Mouse (Mus musculus) C2C12 (cell line): Measurements from ENCODE around the gene Ppib. TPM values are rescaled to one million over a fixed set of nuclear protein-coding genes. Genes with fewer than 3 reads are reported as not detected.

ENCODE experiments used
- H3K27me3 ChIP-seq: one replicate; pipeline ENCODE4 v1.6.1; 2011; ENCODE audit not compliant: control insufficient read depth, insufficient read depth, insufficient read length
- H3K36me3 ChIP-seq: one replicate; pipeline ENCODE4 v1.6.1; 2011; ENCODE audit not compliant: control insufficient read depth, insufficient read depth
- H3K4me3 ChIP-seq: one replicate; pipeline ENCODE4 v1.5.1; 2011; ENCODE audit warnings: mild to moderate bottlenecking, control low read depth; ENCODE audit not compliant: poor library complexity, insufficient read depth, severe bottlenecking
- H3K79me2 ChIP-seq: one replicate; pipeline ENCODE4 v1.6.1; 2011; ENCODE audit not compliant: control insufficient read depth, insufficient read depth
- H3K79me3 ChIP-seq: one replicate; pipeline ENCODE4 v1.6.1; 2011; ENCODE audit warnings: low read depth, control low read depth
- H3ac ChIP-seq: one replicate; pipeline ENCODE3; 2011; ENCODE audit warnings: low read depth; ENCODE audit not compliant: control insufficient read depth, insufficient read length
- CEBPB ChIP-seq: IDR thresholded peaks from one replicate; pipeline ENCODE4 v1.6.1; 2011; ENCODE audit warnings: low read depth, mild to moderate bottlenecking, control low read depth, moderate library complexity
- CTCF ChIP-seq: IDR thresholded peaks from one replicate; pipeline ENCODE4 v1.5.1; 2011; ENCODE audit not compliant: control insufficient read depth, insufficient read depth, insufficient read length
- FOSL1 ChIP-seq: IDR thresholded peaks from one replicate; pipeline ENCODE4 v1.8.0; 2011; ENCODE audit warnings: mild to moderate bottlenecking, low read length; ENCODE audit not compliant: poor library complexity, insufficient read depth, severe bottlenecking
- MAX ChIP-seq: IDR thresholded peaks from one replicate; pipeline ENCODE4 v1.6.1; 2011; ENCODE audit warnings: mild to moderate bottlenecking, control low read depth
- MYOD1 ChIP-seq: IDR thresholded peaks from one replicate; pipeline ENCODE4 v1.6.1; 2011; ENCODE audit warnings: low read depth; ENCODE audit not compliant: control insufficient read depth, insufficient read length
- MYOG ChIP-seq: IDR thresholded peaks from one replicate; pipeline ENCODE4 v1.6.1; 2011; ENCODE audit not compliant: control insufficient read depth, insufficient read length; ENCODE audit errors: extremely low read depth
- USF1 ChIP-seq: IDR thresholded peaks from one replicate; pipeline ENCODE4 v1.6.1; 2011; ENCODE audit warnings: low read depth, mild to moderate bottlenecking, control low read depth, moderate library complexity
- polyA plus RNA-seq: library from polyadenylated mRNA; unstranded; fragments of >200 nt; fragmentation: generic; extraction: Trizol; gene quantifications from one replicate; pipeline ENCODE4 v1.2.1, GENCODE M21; 2012; ENCODE audit warnings: missing spikeins

The Ppib gene
- polyA plus RNA-seq, 1 experiment = 781 TPM

- no peak overlapping the region for H3K4me3 ChIP-seq
- no peaks in the 10 kb centered on the region for H3K79me2 ChIP-seq
- H3ac ChIP-seq = no peak overlapping the region
- TF ChIP-seq USF1 (no peak), FOSL1 (no peak), MYOG (no peak), CTCF (peak; percentile 74)
- H3K79me3 ChIP-seq = no peaks in the 10 kb centered on the region
- H3K36me3 ChIP-seq = peaks cover 53% of the 10 kb centered on the region
- H3K27me3 ChIP-seq = no peaks in the 10 kb centered on the region
These were observed 28.4 kb downstream of the Ppib start for GRCm38 (mm10) chr9:66088411-66088810.

GRCm38 (mm10) chr9:66090593-66091244 is 30.7 kb downstream of the Ppib start:
- Histone ChIP-seq H3K36me3 (peaks cover 66% of the 10 kb centered on the region), H3ac (no peak overlapping the region)
- no peak for TF ChIP-seq MYOD1

GRCm38 (mm10) chr9:66091327-66092231 is 31.6 kb downstream of the Ppib start:
- TF ChIP-seq MYOD1 (no peak), MAX (no peak), CEBPB (no peak), USF1 (no peak), MYOG (no peak), CTCF (no peak), FOSL1 (no peak)
- Histone ChIP-seq H3K79me3 (no peaks in the 10 kb centered on the region), H3ac (no peak overlapping the region), H3K4me3 (no peak overlapping the region), H3K36me3 (peaks cover 74% of the 10 kb centered on the region), H3K79me2 (no peaks in the 10 kb centered on the region), H3K27me3 (no peaks in the 10 kb centered on the region)

More at GRCm38 (mm10) chr9:66090593-66091244, 30.7 kb downstream of the Ppib start:
- no peak overlapping the region for H3K4me3 ChIP-seq
- H3K27me3 ChIP-seq = no peaks in the 10 kb centered on the region
- no peaks in the 10 kb centered on the region for H3K79me2 ChIP-seq
- no peaks in the 10 kb centered on the region for H3K79me3 ChIP-seq

- H3K36me3 ChIP-seq = peaks cover 70% of the 10 kb centered on the region
- H3K79me3 ChIP-seq = no peaks in the 10 kb centered on the region
- no peak overlapping the region for H3ac ChIP-seq
- no peaks in the 10 kb centered on the region for H3K27me3 ChIP-seq
- TF ChIP-seq USF1 (no peak), CEBPB (no peak), MYOG (no peak), FOSL1 (no peak), MAX (no peak)
- no peak overlapping the region for H3K4me3 ChIP-seq
- H3K79me2 ChIP-seq = no peaks in the 10 kb centered on the region
These were observed 32.6 kb downstream of the Ppib start for GRCm38 (mm10) chr9:66092664-66093063.

- Histone ChIP-seq H3K4me3 (no peak overlapping the region), H3K27me3 (no peaks in the 10 kb centered on the region), H3ac (no peak overlapping the region), H3K36me3 (peaks cover 64% of the 10 kb centered on the region), H3K79me3 (no peaks in the 10 kb centered on the region), H3K79me2 (no peaks in the 10 kb centered on the region)
- TF ChIP-seq MYOD1 (no peak), FOSL1 (no peak), MYOG (no peak), CTCF (no peak), MAX (no peak), CEBPB (no peak), USF1 (no peak)
These were observed 41.6 kb downstream of the Ppib start for GRCm38 (mm10) chr9:66101577-66101976.

GRCm38 (mm10) chr9:66102668-66103067 is 42.6 kb downstream of the Ppib start:
- peaks cover 69% of the 10 kb centered on the region for H3K36me3 ChIP-seq
- no peaks in the 10 kb centered on the region for H3K79me3 ChIP-seq
- no peaks in the 10 kb centered on the region for H3K79me2 ChIP-seq
- no peaks in the 10 kb centered on the region for H3K27me3 ChIP-seq
- TF ChIP-seq MYOG (no peak), CEBPB (no peak), MAX (no peak), CTCF (no peak), MYOD1 (no peak), FOSL1 (no peak), USF1 (no peak)
- H3ac ChIP-seq = no peak overlapping the region
- no peak overlapping the region for H3K4me3 ChIP-seq
